Mouse (Mus musculus) E14TG2a.4 (cell line): Measurements from ENCODE around the gene Ogfod3.
A peak's percentile ranks its signal among the peaks of the same experiment; 100 is the strongest.

Experiments
- H3K27me3 ChIP-seq: 2 replicates; pipeline ENCODE4 v1.6.1; 2014; ENCODE audit warnings: low read length, control low read depth; ENCODE audit not compliant: insufficient read depth
- H3K36me3 ChIP-seq: 2 replicates; pipeline ENCODE4 v1.6.1; 2014; ENCODE audit warnings: low read length, control low read depth; ENCODE audit not compliant: insufficient read depth
- H3K4me1 ChIP-seq: replicated peaks from 2 replicates; pipeline ENCODE4 v1.6.1; 2014; ENCODE audit warnings: low read depth, low read length, control low read depth
- H3K4me3 ChIP-seq: replicated peaks from 2 replicates; pipeline ENCODE4 v1.5.1; 2014; ENCODE audit warnings: mild to moderate bottlenecking, low read length
- H3K9me3 ChIP-seq: 2 replicates; pipeline ENCODE4 v1.6.1; 2014; ENCODE audit warnings: low read length, control low read depth
- CTCF ChIP-seq: conservative IDR thresholded peaks from 2 replicates; pipeline ENCODE4 v1.5.1; 2014; ENCODE audit warnings: low read length
- NANOG ChIP-seq: IDR thresholded peaks from 2 replicates; pipeline ENCODE4 v1.6.1; 2014; ENCODE audit warnings: borderline replicate concordance, low read length, mixed read lengths
- POU5F1 ChIP-seq: IDR thresholded peaks from 2 replicates; pipeline ENCODE4 v1.6.1; 2014; ENCODE audit warnings: low read length, borderline replicate concordance

Gene Ogfod3

DNA sequence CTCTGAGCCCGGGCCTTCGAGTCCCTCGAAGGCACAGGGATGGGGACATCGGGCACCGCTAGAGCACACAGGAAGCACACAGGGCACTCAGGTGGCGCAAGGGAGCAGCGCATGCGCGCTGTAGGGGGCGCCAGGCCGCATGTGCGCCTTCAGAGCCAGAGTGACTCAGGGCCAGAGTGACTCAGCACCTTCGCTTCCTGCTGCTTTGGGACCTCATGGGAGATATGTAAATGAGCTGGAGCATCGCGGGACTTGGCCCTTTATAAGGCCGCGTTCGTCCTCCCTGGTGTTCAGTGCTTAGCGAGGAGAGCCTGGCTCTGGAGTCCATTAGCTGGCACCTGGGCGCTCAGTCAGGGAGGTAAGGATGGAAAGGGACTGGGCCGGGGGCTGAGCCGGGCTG, 58.6 kb downstream of the Ogfod3 start, which contains the start of gene Tex19.1:
TSS of gene Tex19.1 (plus strand) at position 279 of the 400 bp plus-strand sequence.
- peaks cover 3% of the 10 kb centered on the region; the same call in 1 of the 2 replicates for H3K9me3 ChIP-seq
- H3K4me1 ChIP-seq: peaks cover 22% of the 10 kb centered on the region
- TF ChIP-seq CTCF: 0 out of 2 replicates have a peak, but pooled peaks have one; percentile 5
- TF ChIP-seq POU5F1: peak; percentile 43; the same call in 1 of the 2 replicates
- TF ChIP-seq NANOG: no peak
- H3K36me3 ChIP-seq: peaks cover 32% of the 10 kb centered on the region
- peaks cover 23% of the 10 kb centered on the region for H3K27me3 ChIP-seq
- peak within 1 kb of the TSS; percentile 78 for H3K4me3 ChIP-seq

- peaks cover 32% of the 10 kb centered on the region for H3K4me1 ChIP-seq
- H3K36me3 ChIP-seq: peaks cover 18% of the 10 kb centered on the region
- TF ChIP-seq POU5F1 (no peak), NANOG (no peak), CTCF (no peak)
- no peak overlapping the region for H3K4me3 ChIP-seq
- H3K27me3 ChIP-seq: peaks cover 36% of the 10 kb centered on the region
- peaks cover 3% of the 10 kb centered on the region; the same call in 1 of the 2 replicates for H3K9me3 ChIP-seq
Measured at GRCm38 (mm10) chr11:121143325-121144015, 61.0 kb downstream of the Ogfod3 start.

DNA sequence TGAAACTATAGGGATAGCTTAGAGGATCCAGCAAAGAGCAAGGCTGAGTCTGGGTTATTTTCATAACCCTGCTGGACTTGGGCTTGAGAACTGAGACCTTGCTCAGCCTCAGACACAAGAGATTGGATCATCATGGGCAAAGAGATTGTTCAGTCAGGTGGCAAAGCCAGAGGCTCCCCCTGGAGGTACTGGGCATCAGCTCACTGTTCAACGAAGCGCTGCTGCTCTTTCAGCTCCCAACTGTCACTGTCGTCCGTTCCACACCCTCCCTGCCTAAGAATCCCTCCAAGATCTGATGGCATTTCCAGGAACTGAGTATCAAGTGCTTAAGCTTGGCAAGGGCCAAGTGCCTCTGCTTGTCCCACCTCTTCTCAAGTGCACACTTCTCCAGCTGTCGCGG, 65.8 kb downstream of the Ogfod3 start:
- H3K36me3 ChIP-seq: no peaks in the 10 kb centered on the region
- H3K4me1 ChIP-seq: peaks cover 19% of the 10 kb centered on the region
- H3K4me3 ChIP-seq: no peak overlapping the region
- TF ChIP-seq CTCF (no peak), NANOG (no peak), POU5F1 (no peak)
- H3K27me3 ChIP-seq: peaks cover 28% of the 10 kb centered on the region
- no peaks in the 10 kb centered on the region for H3K9me3 ChIP-seq

- Histone ChIP-seq H3K4me3 (no peak overlapping the region), H3K27me3 (peaks cover 23% of the 10 kb centered on the region), H3K4me1 (peaks cover 19% of the 10 kb centered on the region), H3K9me3 (no peaks in the 10 kb centered on the region), H3K36me3 (no peaks in the 10 kb centered on the region)
- no peak for TF ChIP-seq POU5F1
- no peak for TF ChIP-seq NANOG
- TF ChIP-seq CTCF: no peak
Measured at GRCm38 (mm10) chr11:121137682-121138081, 66.8 kb downstream of the Ogfod3 start.

DNA sequence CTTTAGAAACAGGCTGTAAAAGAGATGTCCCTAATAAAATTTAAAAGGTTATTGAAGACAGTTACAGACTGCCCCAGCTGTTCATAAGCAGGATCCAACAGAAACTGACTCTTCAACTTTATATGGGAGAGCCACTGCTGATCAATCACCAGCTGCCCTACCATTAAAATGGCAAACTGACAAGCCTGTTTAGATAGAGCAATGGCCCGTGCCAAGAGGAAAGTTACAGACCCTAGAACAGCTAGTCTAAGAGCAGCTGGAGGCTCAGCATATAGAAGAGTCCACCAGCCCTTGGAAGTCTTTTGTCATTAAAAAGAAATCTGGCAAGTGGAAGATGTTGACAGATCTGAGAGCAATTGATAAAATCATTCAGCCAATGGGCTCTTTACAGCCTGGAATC, 69.9 kb downstream of the Ogfod3 start:
- TF ChIP-seq POU5F1 (no peak), CTCF (no peak), NANOG (no peak)
- Histone ChIP-seq H3K4me1 (peaks cover 15% of the 10 kb centered on the region), H3K9me3 (no peaks in the 10 kb centered on the region), H3K4me3 (no peak overlapping the region), H3K36me3 (no peaks in the 10 kb centered on the region), H3K27me3 (peaks cover 19% of the 10 kb centered on the region)

DNA sequence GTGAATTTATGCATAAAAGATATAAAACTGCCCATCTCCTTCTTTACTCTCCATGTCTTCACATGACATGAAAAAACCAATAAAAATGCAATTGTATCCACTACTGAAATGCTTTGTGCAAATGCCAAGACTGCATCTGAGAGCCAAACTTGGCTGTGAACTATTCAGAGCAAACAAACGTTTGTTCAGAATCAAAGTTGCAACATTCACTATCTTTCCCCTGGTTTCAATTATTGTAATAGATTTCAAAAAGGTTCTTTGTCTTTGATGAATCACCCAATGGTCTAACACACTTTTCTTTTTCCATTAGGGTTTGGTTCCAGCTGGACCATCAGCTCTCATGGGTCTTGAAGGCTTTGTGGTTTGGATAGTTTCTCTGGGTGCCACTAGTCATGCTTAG, 74.9 kb downstream of the Ogfod3 start:
- TF ChIP-seq POU5F1 (no peak), CTCF (no peak), NANOG (no peak)
- no peaks in the 10 kb centered on the region for H3K4me1 ChIP-seq
- no peaks in the 10 kb centered on the region; the same call in 1 of the 2 replicates for H3K27me3 ChIP-seq
- H3K9me3 ChIP-seq: no peaks in the 10 kb centered on the region
- H3K4me3 ChIP-seq: no peak overlapping the region
- H3K36me3 ChIP-seq: no peaks in the 10 kb centered on the region
